Mouse (Mus musculus) mouse trophoblast stem cell (cell line): ENCODE measurements around the gene Gm27021.

Experiments
- in situ Hi-C, 2 experiments: fragments of 300-500 bp; cut with MseI, MboI; formaldehyde crosslinking; loops; 2 replicates in 1 of 2; 3 replicates in 1 of 2; pipeline ENCODE4 v1.15.1; 2025

The Gm27021 gene

GRCm38 (mm10) chr8:120610824-120611223, 57.1 kb downstream of the Gm27021 start:
- in situ Hi-C loops = no loop called here

- in situ Hi-C loops = no loop called here
Measured at GRCm38 (mm10) chr8:120607885-120608284, 60.0 kb downstream of the Gm27021 start.

GRCm38 (mm10) chr8:120607460-120607859, 60.4 kb downstream of the Gm27021 start:
- in situ Hi-C loops = no loop called here

GRCm38 (mm10) chr8:120602672-120603071, 65.2 kb downstream of the Gm27021 start:
- in situ Hi-C loops = no loop called here

- in situ Hi-C loops = no loop called here
Measured at GRCm38 (mm10) chr8:120599504-120599903, 68.4 kb downstream of the Gm27021 start.

- in situ Hi-C loops = no loop called here
Measured at GRCm38 (mm10) chr8:120598579-120598978, 69.3 kb downstream of the Gm27021 start.

- in situ Hi-C loops = no loop called here
Measured at GRCm38 (mm10) chr8:120595963-120596362, 71.9 kb downstream of the Gm27021 start.

- in situ Hi-C loops = no loop called here
Measured at GRCm38 (mm10) chr8:120594571-120594970, 73.3 kb downstream of the Gm27021 start.

- in situ Hi-C loops = no loop called here
Measured at GRCm38 (mm10) chr8:120591587-120592292, 76.1 kb downstream of the Gm27021 start.

- in situ Hi-C loops = no loop called here
Measured at GRCm38 (mm10) chr8:120589921-120590320, 78.0 kb downstream of the Gm27021 start.

GRCm38 (mm10) chr8:120588908-120589771, 78.7 kb downstream of the Gm27021 start, which contains the start of gene Gins2:
Gins2 (minus strand) TSS chr8:120589304.
- in situ Hi-C loops = no loop called here

GRCm38 (mm10) chr8:120585521-120585920, 82.4 kb downstream of the Gm27021 start:
- in situ Hi-C loops = no loop called here

- in situ Hi-C loops = no loop called here
Measured at GRCm38 (mm10) chr8:120581811-120582210, 86.1 kb downstream of the Gm27021 start.

- in situ Hi-C loops = no loop called here
Measured at GRCm38 (mm10) chr8:120581329-120581728, 86.5 kb downstream of the Gm27021 start.

- in situ Hi-C loops = no loop called here
Measured at GRCm38 (mm10) chr8:120580336-120581000, 87.4 kb downstream of the Gm27021 start.

GRCm38 (mm10) chr8:120577821-120578220, 90.1 kb downstream of the Gm27021 start:
- in situ Hi-C loops = no loop called here

GRCm38 (mm10) chr8:120575801-120576200, 92.1 kb downstream of the Gm27021 start:
- in situ Hi-C loops = no loop called here

- in situ Hi-C loops = no loop called here
Measured at GRCm38 (mm10) chr8:120574941-120575340, 92.9 kb downstream of the Gm27021 start.

GRCm38 (mm10) chr8:120573866-120574265, 94.0 kb downstream of the Gm27021 start:
- in situ Hi-C loops = no loop called here

GRCm38 (mm10) chr8:120572534-120572933, 95.3 kb downstream of the Gm27021 start:
- in situ Hi-C loops = no loop called here

GRCm38 (mm10) chr8:120571561-120571960, 96.3 kb downstream of the Gm27021 start:
- in situ Hi-C loops = no loop called here
